Mouse (Mus musculus): ENCODE results near the gene Crlf1.

Crlf1 gene

GRCm38 (mm10) chr8:70490880-70491495 lies 2.0 kb upstream of the Crlf1 start:
- in situ Hi-C loops (cut with MboI; ENCODE audit: low pct_unique_long_range_greater_than_20kb in 1 of 2, low sequenced_read_pairs in 2 of 2, unreplicated experiment in 1 of 2), result no loop called here

DNA sequence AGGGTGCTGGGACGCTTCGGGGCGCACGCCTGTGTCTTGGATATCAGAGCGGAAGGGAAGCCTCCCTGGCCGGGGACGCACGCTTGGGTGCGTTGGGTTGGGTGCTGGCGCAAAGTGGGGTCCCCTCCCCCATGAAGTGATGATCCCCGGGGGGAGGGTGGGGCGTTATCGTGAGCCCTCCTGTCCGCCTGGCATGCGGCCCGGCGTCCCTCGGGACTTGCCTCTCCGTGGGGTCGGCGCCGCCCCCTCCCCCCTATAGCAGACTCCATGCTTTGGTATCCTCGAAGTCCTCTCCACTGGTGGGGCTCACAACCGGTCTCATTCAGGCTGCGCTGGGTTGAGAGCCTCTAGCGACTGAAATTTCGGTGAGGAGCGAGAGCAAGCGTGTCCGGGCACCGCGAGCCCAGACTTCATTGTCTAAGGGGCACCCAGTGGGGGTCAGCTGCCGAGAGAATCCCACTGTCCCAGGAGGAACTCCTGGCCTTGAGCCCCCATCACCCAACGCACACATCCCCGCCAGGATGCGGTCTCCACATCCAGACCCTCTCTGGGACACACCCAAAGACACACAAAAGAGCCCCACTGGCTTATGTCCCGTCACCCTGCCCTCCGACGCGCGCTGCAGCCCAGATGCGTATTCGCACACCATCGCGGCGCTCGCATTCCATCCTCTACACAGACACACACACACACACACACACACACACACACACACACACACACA lies 896 bp downstream of the Crlf1 start:
- in situ Hi-C loops (cut with MboI; ENCODE audit: low pct_unique_long_range_greater_than_20kb in 1 of 2, low sequenced_read_pairs in 2 of 2, unreplicated experiment in 1 of 2), result no loop called here

GRCm38 (mm10) chr8:70494416-70494945 lies 1.5 kb downstream of the Crlf1 start:
- in situ Hi-C loops (cut with MboI; ENCODE audit: low pct_unique_long_range_greater_than_20kb in 1 of 2, low sequenced_read_pairs in 2 of 2, unreplicated experiment in 1 of 2), result no loop called here

DNA sequence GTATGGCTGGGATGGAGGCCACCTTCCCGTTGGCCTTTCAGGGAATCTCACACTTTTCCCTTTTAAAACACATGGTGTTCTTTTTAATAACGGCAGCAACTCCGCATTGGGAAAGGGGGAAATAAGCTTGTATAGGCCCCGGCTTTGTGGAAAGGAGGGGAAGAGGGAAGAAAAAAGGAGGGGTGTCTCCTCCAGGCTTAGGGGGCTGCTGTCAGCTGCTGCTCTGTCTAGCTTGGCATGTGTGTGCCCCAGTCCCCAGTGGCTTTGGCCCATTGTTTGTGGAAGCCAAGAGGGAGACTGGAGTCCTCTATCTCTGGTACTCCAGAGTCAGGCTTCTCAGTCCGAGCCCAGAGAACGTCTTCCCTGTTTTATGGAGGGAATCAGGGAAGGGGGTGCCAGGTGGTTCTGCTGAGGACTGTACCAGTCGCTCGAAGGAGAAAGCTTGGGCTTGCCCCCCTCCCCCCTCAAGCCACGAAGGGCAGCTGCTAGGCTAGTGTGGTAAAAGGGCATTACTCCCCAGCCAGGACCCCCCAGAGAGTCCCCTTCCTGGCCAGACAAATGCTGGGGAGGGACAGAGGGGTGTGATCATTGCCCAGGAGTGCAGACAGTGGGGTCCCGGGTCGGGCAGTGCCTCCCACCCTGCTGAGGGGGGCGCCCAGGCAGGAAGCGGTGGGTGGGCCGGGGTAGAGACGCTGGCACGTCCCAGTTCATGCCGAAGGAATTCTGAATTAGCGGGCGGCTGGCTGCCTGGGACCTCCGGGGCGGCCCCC lies 2.2 kb downstream of the Crlf1 start:
- in situ Hi-C loops (cut with MboI; ENCODE audit: low pct_unique_long_range_greater_than_20kb in 1 of 2, low sequenced_read_pairs in 2 of 2, unreplicated experiment in 1 of 2), result no loop called here

DNA sequence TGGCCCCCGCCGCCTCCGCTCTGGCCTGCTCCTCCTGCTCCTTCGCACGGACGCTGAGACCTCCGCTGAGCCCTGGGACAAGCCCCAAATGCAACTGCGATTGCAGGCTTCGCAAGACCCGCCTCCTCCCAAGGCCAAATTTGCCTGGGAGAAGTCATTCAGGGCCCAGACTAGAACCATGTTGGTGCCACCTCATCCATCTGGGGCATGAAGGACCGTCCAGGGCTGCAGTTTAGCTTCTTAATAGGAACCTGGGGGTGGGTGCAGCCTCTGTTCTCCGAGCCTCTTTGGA lies 2.8 kb downstream of the Crlf1 start:
- in situ Hi-C loops (cut with MboI; ENCODE audit: low pct_unique_long_range_greater_than_20kb in 1 of 2, low sequenced_read_pairs in 2 of 2, unreplicated experiment in 1 of 2), result no loop called here

DNA sequence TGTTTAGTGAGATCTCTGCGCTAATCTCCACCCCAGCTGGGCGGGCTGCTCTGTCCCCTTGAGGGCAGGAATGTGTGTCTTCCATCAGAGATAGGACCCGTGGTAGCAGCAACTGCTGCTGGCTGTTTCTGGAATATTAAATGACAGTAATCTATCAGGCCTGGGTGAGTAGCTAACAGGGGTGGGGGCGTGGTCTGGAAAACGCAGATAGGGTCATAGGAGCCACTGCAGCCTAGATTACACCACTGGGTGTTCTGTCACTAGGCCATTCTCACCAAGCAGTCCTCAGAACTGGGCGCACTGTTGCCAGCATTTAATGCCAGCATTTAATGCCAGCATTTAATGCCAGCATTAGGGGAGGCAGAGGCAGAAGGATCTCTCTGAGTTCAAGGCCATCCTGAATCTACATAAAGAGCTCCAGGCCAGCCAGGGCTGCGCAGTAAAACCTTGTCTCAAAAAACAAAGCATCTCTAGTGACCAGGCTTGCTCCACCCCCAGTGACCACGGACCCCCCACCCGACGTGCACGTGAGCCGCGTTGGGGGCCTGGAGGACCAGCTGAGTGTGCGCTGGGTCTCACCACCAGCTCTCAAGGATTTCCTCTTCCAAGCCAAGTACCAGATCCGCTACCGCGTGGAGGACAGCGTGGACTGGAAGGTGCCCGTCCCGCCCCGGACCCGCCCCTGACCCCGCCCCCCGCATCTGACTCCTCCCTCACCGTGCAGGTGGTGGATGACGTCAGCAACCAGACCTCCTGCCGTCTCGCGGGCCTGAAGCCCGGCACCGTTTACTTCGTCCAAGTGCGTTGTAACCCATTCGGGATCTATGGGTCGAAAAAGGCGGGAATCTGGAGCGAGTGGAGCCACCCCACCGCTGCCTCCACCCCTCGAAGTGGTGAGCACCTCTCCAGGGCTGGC lies 7.7 kb downstream of the Crlf1 start:
- in situ Hi-C loops (cut with MboI; ENCODE audit: low pct_unique_long_range_greater_than_20kb in 1 of 2, low sequenced_read_pairs in 2 of 2, unreplicated experiment in 1 of 2), result loop anchor here (5.0 to 10.0 kb wide), 2 partner anchors 86 to 88 kb away; no protein-coding TSS in a partner anchor

- in situ Hi-C loops (cut with MboI; ENCODE audit: low pct_unique_long_range_greater_than_20kb in 1 of 2, low sequenced_read_pairs in 2 of 2, unreplicated experiment in 1 of 2), result loop anchor here (5.0 to 10.0 kb wide), 2 partner anchors 87 to 90 kb away; no protein-coding TSS in a partner anchor
Observed at GRCm38 (mm10) chr8:70501820-70502529, 9.0 kb downstream of the Crlf1 start.

GRCm38 (mm10) chr8:70502540-70502939 lies 9.6 kb downstream of the Crlf1 start:
- in situ Hi-C loops (cut with MboI; ENCODE audit: low pct_unique_long_range_greater_than_20kb in 1 of 2, low sequenced_read_pairs in 2 of 2, unreplicated experiment in 1 of 2), result loop anchor here (5.0 to 10.0 kb wide), 2 partner anchors 88 to 90 kb away; no protein-coding TSS in a partner anchor

DNA sequence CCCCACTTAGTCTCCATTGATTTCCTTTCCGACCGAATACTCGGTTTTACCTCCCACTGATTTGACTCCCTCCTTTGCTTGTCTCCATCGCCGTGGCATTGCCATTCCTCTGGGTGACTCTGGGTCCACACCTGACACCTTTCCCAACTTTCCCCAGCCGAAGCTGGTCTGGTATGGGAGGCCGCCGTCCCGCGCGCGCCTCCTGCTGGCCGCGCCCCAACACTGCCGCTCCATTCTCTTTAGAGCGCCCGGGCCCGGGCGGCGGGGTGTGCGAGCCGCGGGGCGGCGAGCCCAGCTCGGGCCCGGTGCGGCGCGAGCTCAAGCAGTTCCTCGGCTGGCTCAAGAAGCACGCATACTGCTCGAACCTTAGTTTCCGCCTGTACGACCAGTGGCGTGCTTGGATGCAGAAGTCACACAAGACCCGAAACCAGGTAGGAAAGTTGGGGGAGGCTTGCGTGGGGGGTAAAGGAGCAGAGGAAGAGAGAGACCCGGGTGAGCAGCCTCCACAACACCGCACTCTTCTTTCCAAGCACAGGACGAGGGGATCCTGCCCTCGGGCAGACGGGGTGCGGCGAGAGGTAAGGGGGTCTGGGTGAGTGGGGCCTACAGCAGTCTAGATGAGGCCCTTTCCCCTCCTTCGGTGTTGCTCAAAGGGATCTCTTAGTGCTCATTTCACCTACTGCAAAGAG lies 10.2 kb downstream of the Crlf1 start:
- in situ Hi-C loops (cut with MboI; ENCODE audit: low pct_unique_long_range_greater_than_20kb in 1 of 2, low sequenced_read_pairs in 2 of 2, unreplicated experiment in 1 of 2), result loop anchor here (5.0 to 10.0 kb wide), 2 partner anchors 88 to 91 kb away; no protein-coding TSS in a partner anchor

DNA sequence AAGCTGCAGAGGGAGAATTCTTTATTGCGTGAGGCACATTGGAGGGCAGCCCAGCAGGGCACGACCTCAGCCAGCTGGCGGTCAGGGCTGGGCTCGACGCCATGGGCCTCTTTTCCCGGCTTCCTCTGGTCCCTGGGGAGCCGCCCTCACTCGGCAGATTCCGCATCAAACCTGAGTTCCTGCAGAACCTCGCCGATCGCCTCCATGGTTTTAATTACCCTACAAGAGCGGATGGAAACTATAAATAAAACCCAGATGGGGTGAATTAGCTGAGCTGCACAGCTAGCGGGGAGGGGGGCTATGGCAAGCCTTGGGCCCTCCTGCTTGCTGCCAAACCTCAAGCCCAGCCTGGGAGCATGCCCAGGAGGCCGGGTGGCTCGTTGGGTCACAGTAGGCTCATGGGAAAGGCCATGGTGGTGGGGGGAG lies 11.3 kb downstream of the Crlf1 start:
- in situ Hi-C loops (cut with MboI; ENCODE audit: low pct_unique_long_range_greater_than_20kb in 1 of 2, low sequenced_read_pairs in 2 of 2, unreplicated experiment in 1 of 2), result loop anchor here (5.0 to 10.0 kb wide), 2 partner anchors 90 to 92 kb away; no protein-coding TSS in a partner anchor

- in situ Hi-C loops (cut with MboI; ENCODE audit: low pct_unique_long_range_greater_than_20kb in 1 of 2, low sequenced_read_pairs in 2 of 2, unreplicated experiment in 1 of 2), result loop anchor here (5.0 to 10.0 kb wide), 2 partner anchors 90 to 93 kb away; no protein-coding TSS in a partner anchor
Observed at GRCm38 (mm10) chr8:70504851-70505250, 11.9 kb downstream of the Crlf1 start.

- in situ Hi-C loops (cut with MboI; ENCODE audit: low pct_unique_long_range_greater_than_20kb in 1 of 2, low sequenced_read_pairs in 2 of 2, unreplicated experiment in 1 of 2), result loop anchor here in 1 of 2 experiments (10.0 kb wide), 1 partner anchor 91 kb away; no protein-coding TSS in a partner anchor
Observed at GRCm38 (mm10) chr8:70505698-70506327, 12.9 kb downstream of the Crlf1 start.

DNA sequence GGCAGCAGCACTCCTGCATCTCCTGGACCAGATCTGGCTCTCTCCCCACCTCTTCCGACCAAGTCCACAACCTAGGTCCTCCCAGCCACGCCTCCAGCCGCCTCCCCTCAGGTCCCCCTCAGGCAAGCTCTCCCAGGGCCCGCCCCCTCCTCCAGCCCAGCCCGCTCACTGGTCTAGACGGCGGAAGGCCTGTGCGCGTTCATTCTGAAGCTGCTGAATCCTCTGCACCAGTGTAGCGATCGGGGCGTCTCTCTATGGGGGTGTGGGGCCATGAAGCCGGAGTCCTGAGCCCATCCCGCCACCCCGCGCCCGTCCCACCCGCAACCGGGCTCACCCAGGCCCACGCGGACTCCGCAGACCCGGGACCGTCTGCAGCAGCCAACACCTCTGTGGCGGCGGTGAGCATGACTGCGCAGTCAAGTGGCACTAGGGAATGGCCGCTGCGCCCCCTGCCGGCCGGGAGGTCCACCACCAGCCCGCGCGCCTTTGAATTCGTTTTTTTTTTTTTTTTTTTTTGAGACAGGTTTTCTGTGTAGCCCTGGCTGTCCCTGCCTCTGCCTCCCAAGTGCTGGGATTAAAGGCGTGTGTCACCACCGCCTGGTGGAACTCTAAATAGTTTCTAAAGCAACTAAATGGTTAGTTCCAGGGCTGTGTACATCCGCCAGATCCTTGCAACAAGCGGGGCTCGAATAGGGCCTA lies 13.5 kb downstream of the Crlf1 start, which contains the start of gene Rex1bd:
Rex1bd (minus strand) TSS at position 425 of the 699 bp plus-strand sequence.
- in situ Hi-C loops (cut with MboI; ENCODE audit: low pct_unique_long_range_greater_than_20kb in 1 of 2, low sequenced_read_pairs in 2 of 2, unreplicated experiment in 1 of 2), result loop anchor here in 1 of 2 experiments (10.0 kb wide), 1 partner anchor 92 kb away; no protein-coding TSS in a partner anchor

DNA sequence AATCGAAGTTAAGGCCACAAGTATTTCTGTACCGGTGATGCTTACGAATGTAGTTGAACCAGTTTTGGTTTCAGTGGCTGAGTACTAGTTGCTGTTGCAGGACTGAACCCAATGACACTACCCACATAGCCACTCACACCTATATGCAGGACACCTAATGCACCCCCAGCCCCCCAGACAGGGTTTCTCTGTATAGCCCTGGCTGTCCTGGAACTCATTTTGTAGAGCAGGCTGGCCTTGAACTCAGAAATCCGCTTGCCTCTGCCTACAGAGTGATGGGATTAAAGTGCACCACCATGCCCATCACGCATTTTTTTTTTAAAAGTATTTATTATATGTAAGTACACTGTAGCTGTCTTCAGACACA lies 14.1 kb downstream of the Crlf1 start:
- in situ Hi-C loops (cut with MboI; ENCODE audit: low pct_unique_long_range_greater_than_20kb in 1 of 2, low sequenced_read_pairs in 2 of 2, unreplicated experiment in 1 of 2), result loop anchor here in 1 of 2 experiments (10.0 kb wide), 1 partner anchor 92 kb away; no protein-coding TSS in a partner anchor

DNA sequence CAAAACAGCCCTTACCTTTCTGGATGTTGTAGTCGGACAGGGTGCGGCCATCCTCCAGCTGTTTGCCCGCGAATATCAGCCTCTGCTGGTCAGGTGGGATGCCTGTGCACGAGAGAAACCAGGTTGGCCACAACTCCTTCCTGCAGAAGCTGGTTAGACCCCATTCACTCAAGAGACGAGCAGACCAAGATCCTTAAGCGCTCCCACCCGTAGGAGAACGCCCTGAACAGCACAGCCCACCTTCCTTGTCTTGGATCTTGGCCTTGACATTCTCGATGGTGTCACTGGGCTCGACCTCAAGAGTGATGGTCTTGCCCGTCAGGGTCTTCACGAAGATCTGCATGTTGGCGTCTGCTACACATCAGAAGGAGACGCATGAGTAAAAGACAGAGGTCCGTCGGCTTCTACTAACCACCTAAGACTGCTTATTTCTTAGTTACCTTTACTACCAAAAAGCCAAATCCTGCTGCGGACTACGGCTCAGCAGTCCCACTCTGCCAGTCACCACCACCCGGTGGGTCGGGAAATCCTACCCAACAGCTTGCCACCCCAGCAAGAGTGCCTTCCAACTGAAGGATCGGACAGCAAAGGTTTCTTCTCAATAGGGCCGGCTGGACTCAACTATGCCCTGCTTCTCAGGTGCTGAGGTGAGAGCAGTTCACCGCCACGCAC lies 16.5 kb downstream of the Crlf1 start:
- in situ Hi-C loops (cut with MboI; ENCODE audit: low pct_unique_long_range_greater_than_20kb in 1 of 2, low sequenced_read_pairs in 2 of 2, unreplicated experiment in 1 of 2), result loop anchor here in 1 of 2 experiments (10.0 kb wide), 1 partner anchor 95 kb away; no protein-coding TSS in a partner anchor
